Mouse (Mus musculus): ENCODE results near the gene Nbas. TPM values are rescaled to one million over a fixed set of nuclear protein-coding genes. Genes with fewer than 3 reads are reported as not detected.

The Nbas gene
- polyA plus RNA-seq, 1 experiment from 2014 or later: 2.6 TPM

DNA sequence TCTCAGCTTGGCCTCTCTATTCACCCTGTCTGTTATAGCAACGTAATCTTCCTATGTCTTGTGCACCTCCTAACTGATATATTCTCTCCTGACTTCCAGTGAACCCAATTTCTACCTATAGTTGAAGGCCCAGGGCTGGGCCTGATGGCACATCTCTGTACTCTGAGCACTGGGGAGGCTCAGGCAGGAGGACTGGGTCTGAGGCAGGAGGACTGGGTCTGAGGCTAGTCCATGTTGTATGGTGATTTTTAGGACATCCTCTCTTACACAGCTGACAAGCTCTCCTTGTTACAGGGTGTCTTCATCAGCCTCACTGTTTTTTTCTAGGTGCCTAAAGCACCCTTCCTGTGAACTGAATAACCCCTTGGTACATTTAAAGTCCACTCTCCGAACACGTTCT, 521 bp upstream of the Nbas start:
- Histone ChIP-seq H3K36me3 (replicated peaks; ENCODE audit: insufficient read depth, low read length) (0 out of 2 replicates have a peak, but pooled peaks cover 3% of the 10 kb centered on the region), H3K27me3 (ENCODE audit: insufficient read depth, low read length) (no peaks in the 10 kb centered on the region), H3K4me3 (ENCODE audit: low read depth, low read length) (peak overlapping the region; percentile 89; the same call in 1 of the 2 replicates), H3K4me1 (ENCODE audit: insufficient read depth) (peaks cover 13% of the 10 kb centered on the region; the same call in 1 of the 2 replicates), H3K4me2 (ENCODE audit: low read depth, low read length) (peak overlapping the region; percentile 80), H3K27ac (ENCODE audit: low read depth) (no peak overlapping the region), H3K9me3 (ENCODE audit: low read length) (no peaks in the 10 kb centered on the region), H3K9ac (replicated peaks) (no peak overlapping the region)
- DNase-seq (no peak), ATAC-seq (peak; percentile 12; the same call in 1 of the 2 replicates)
- WGBS (ENCODE audit: insufficient replicate concordance): 40% methylated on average over 3 of the region's 3 CpGs
- TF ChIP-seq CTCF (IDR thresholded peaks at IDR 0.05; ENCODE audit: low read depth) (no peak), EP300 (IDR thresholded peaks at IDR 0.05; ENCODE audit: low read depth) (no peak)

DNA sequence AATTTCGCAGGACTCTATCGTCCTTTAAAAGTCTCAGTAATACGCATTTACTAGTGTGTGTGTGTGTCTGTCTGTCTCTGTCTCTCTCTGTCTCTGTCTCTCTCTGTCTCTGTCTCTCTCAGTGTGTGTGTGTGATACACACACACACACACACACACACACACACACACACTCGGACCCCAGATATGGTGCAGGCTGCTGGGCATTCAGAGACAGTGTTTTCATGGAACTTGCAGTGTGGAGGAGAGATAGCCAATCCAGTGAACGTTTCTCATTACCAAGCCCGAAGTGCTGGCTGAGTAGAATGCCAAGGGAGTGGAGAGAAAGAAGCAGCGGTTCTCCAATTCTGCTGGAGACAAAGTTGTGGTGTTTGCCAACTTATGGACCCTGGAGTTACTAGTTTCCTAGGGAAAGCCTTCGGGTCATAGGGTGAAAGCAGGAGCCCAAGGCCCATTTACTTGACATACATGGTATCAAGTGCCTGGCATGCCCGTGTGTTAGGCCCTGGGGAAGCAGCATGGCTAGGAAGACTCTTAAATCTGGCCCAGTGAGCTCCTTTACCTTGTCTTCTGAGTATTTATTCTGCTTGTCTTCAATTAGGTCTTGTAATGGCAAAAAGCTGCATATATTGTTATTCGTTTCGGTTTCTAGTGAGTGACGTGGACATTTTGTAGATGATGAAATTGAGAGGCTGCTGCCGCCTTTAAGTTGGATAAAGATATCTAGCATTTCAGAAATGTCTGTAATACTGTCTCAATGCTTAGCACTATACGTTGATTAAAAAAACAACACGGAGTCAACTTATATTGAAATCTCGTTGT, 847 bp downstream of the Nbas start:
- no peaks in the 10 kb centered on the region for H3K27me3 ChIP-seq (ENCODE audit: insufficient read depth, low read length)
- H3K36me3 ChIP-seq (replicated peaks; ENCODE audit: insufficient read depth, low read length): 0 out of 2 replicates have a peak, but pooled peaks cover 7% of the 10 kb centered on the region
- ATAC-seq (peak; percentile 30; the same call in 1 of the 2 replicates), DNase-seq (no peak)
- H3K4me3 ChIP-seq (ENCODE audit: low read depth, low read length): peak overlapping the region; percentile 89
- no peak for TF ChIP-seq EP300 (IDR thresholded peaks at IDR 0.05; ENCODE audit: low read depth)
- TF ChIP-seq CTCF (IDR thresholded peaks at IDR 0.05; ENCODE audit: low read depth): no peak
- peak overlapping the region; percentile 87 for H3K9ac ChIP-seq (replicated peaks)
- peak overlapping the region; percentile 80 for H3K4me2 ChIP-seq (ENCODE audit: low read depth, low read length)
- WGBS (ENCODE audit: insufficient replicate concordance): 44% methylated on average over 16 of the region's 16 CpGs
- H3K27ac ChIP-seq (ENCODE audit: low read depth): no peak overlapping the region
- H3K4me1 ChIP-seq (ENCODE audit: insufficient read depth): peaks cover 13% of the 10 kb centered on the region; the same call in 1 of the 2 replicates
- no peaks in the 10 kb centered on the region for H3K9me3 ChIP-seq (ENCODE audit: low read length)

DNA sequence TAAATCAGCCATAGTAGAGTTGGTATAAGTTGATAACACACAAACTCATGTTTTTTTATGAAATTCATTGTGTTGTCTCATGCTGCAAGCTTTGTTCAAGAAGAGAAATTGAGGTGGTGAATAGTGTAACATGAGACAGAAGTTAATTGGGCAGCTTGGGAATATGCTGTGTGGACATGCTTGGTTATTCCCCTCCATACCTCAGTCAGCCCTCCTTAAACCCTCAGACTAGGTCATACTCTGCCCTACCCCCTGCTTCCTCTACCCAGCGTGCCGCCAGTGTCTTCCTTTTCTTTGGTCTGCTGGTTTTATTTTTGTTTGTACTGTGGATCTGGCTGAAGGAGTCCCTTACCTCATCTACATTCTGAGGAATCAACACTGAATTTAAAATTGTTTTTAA, 22.5 kb downstream of the Nbas start:
- TF ChIP-seq EP300 (IDR thresholded peaks at IDR 0.05; ENCODE audit: low read depth) (no peak), CTCF (IDR thresholded peaks at IDR 0.05; ENCODE audit: low read depth) (no peak)
- WGBS (ENCODE audit: insufficient replicate concordance): 73% methylated on average over 2 of the region's 2 CpGs
- no peaks in the 10 kb centered on the region for H3K4me1 ChIP-seq (ENCODE audit: insufficient read depth)

DNA sequence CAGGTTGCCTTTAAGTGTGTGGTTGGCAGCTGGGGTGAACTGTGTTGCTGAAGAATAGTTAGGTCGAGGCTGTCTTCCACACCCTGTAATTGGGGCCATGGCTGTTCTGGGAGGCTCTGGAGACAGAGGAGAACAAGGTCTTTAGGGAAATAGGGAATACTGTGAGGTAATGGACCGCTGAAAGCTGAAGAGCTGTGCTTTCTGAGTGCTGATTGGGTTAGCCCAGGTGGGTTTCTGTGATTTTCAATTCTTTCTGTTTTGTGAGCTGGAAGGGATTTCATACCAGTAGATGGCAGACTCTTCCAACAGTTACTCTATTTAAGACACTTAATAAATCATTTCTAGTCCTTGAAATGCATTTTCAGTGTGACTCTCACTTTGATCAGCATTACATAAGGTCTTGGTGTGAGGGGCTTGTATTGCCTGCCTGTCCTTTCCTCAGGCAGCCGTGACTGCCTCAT, 24.5 kb downstream of the Nbas start:
- no peak overlapping the region for H3K4me2 ChIP-seq (ENCODE audit: low read depth, low read length)
- no peaks in the 10 kb centered on the region for H3K9me3 ChIP-seq (ENCODE audit: low read length)
- TF ChIP-seq EP300 (IDR thresholded peaks at IDR 0.05; ENCODE audit: low read depth) (no peak), CTCF (IDR thresholded peaks at IDR 0.05; ENCODE audit: low read depth) (no peak)
- DNase-seq (no peak), ATAC-seq (no peak)
- H3K27me3 ChIP-seq (ENCODE audit: insufficient read depth, low read length): no peaks in the 10 kb centered on the region
- no peak overlapping the region for H3K4me3 ChIP-seq (ENCODE audit: low read depth, low read length)
- no peak overlapping the region for H3K27ac ChIP-seq (ENCODE audit: low read depth)
- H3K36me3 ChIP-seq (replicated peaks; ENCODE audit: insufficient read depth, low read length): peaks cover 10% of the 10 kb centered on the region
- no peaks in the 10 kb centered on the region for H3K4me1 ChIP-seq (ENCODE audit: insufficient read depth)
- no peak overlapping the region for H3K9ac ChIP-seq (replicated peaks)
- 71% methylated on average over 3 of the region's 3 CpGs for WGBS (ENCODE audit: insufficient replicate concordance)

More for the DNA sequence above, 22.5 kb downstream of the Nbas start:
- Histone ChIP-seq H3K4me2 (ENCODE audit: low read depth, low read length) (no peak overlapping the region), H3K36me3 (replicated peaks; ENCODE audit: insufficient read depth, low read length) (peaks cover 10% of the 10 kb centered on the region), H3K9me3 (ENCODE audit: low read length) (no peaks in the 10 kb centered on the region), H3K27me3 (ENCODE audit: insufficient read depth, low read length) (no peaks in the 10 kb centered on the region), H3K27ac (ENCODE audit: low read depth) (no peak overlapping the region), H3K4me3 (ENCODE audit: low read depth, low read length) (no peak overlapping the region), H3K9ac (replicated peaks) (no peak overlapping the region)
- ATAC-seq (no peak), DNase-seq (no peak)

DNA sequence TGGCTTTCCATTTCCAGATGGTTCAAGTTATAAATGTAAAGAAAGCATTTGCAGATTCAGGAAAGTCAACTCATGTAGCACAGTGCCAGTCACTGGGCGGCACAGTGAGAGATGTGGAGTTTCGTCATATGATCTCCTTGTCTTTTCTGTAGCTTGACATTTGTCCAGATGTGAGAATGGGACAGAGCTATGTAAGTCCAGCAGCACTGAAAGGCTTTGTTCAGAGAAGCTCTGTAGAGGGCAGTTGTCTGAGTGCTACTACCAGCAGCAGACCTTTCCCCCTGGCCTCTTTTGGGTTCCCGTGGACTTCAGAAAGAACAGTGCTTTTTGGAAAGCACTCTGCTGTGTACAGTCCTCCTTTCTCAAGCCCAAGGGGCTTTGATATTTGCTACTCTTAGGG, 34.1 kb downstream of the Nbas start:
- H3K4me2 ChIP-seq (ENCODE audit: low read depth, low read length): no peak overlapping the region

DNA sequence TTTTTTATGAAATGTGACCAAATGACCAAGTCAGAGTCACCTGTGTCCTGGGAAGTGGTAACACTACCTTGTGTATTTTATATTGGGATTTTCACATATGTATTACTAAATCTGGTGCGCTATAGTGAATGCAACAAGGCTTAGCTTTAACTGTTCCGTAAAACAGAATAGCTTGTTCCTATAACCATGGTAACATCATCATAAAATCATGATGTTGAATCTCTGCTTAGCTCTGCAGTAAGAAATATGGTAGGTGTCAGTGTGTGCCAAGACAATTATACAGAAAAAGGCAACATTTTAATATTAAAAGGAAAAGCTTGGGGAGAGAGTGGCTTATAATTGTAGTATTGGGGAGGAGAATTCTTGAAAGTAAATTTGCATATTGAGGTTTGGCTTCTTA, 45.0 kb downstream of the Nbas start:
- WGBS (ENCODE audit: insufficient replicate concordance): 90% methylated on average over 2 of the region's 2 CpGs
- H3K27me3 ChIP-seq (ENCODE audit: insufficient read depth, low read length): no peaks in the 10 kb centered on the region
- H3K36me3 ChIP-seq (replicated peaks; ENCODE audit: insufficient read depth, low read length): peaks cover 11% of the 10 kb centered on the region
- no peak overlapping the region for H3K4me2 ChIP-seq (ENCODE audit: low read depth, low read length)
- no peak overlapping the region for H3K4me3 ChIP-seq (ENCODE audit: low read depth, low read length)
- H3K4me1 ChIP-seq (ENCODE audit: insufficient read depth): no peaks in the 10 kb centered on the region
- no peaks in the 10 kb centered on the region for H3K9me3 ChIP-seq (ENCODE audit: low read length)
- TF ChIP-seq EP300 (IDR thresholded peaks at IDR 0.05; ENCODE audit: low read depth): no peak
- no peak for TF ChIP-seq CTCF (IDR thresholded peaks at IDR 0.05; ENCODE audit: low read depth)
- no peak overlapping the region for H3K27ac ChIP-seq (ENCODE audit: low read depth)
- ATAC-seq: no peak
- H3K9ac ChIP-seq (replicated peaks): no peak overlapping the region
- no peak for DNase-seq

More for the DNA sequence above, 34.1 kb downstream of the Nbas start:
- ATAC-seq (no peak), DNase-seq (no peak)
- 81% methylated on average over 3 of the region's 3 CpGs for WGBS (ENCODE audit: insufficient replicate concordance)
- TF ChIP-seq EP300 (IDR thresholded peaks at IDR 0.05; ENCODE audit: low read depth): no peak
- no peak for TF ChIP-seq CTCF (IDR thresholded peaks at IDR 0.05; ENCODE audit: low read depth)
- Histone ChIP-seq H3K4me3 (ENCODE audit: low read depth, low read length) (no peak overlapping the region), H3K36me3 (replicated peaks; ENCODE audit: insufficient read depth, low read length) (peaks cover 17% of the 10 kb centered on the region), H3K9me3 (ENCODE audit: low read length) (no peaks in the 10 kb centered on the region), H3K27me3 (ENCODE audit: insufficient read depth, low read length) (no peaks in the 10 kb centered on the region), H3K27ac (ENCODE audit: low read depth) (no peak overlapping the region), H3K4me1 (ENCODE audit: insufficient read depth) (no peaks in the 10 kb centered on the region), H3K9ac (replicated peaks) (no peak overlapping the region)

All from liver, postnatal 0 days (tissue).